Mouse (Mus musculus): Measurements from ENCODE around the gene Tmem163. TPM values are rescaled to one million over a fixed set of nuclear protein-coding genes. Genes with fewer than 3 reads are reported as not detected.

The Tmem163 gene
- polyA plus RNA-seq, 1 experiment: 10.6 TPM

DNA sequence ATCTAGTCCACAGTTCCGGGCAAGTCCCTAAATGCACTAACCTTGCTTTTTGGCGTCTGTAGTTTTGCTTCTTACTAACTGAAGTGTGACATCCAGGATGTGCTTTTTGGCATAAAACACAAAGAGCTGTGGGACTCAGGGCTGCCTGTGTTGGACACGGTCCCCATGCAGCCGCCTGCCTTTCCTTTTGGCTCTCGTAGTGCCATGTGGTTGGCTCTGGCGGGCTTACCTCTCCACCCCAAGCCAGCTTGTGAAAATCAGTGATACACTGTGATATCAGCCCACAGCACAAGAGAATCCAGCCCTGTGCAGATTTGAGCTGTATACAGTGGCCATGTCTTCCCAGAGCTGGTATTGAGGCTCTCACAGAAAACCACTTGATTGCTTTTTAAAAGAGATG is 60.3 kb downstream of the Tmem163 start:
- no peak overlapping the region for H3K4me3 ChIP-seq (ENCODE audit: extremely low read depth, insufficient read depth, insufficient read length)
- H3K4me1 ChIP-seq (ENCODE audit: control insufficient read depth, insufficient read depth, insufficient read length): no peaks in the 10 kb centered on the region
- H3K27me3 ChIP-seq (ENCODE audit: control insufficient read depth, insufficient read depth, low read length): no peaks in the 10 kb centered on the region
- no peak for DNase-seq (ENCODE audit: low read depth in 1 of 2, low spot score in 2 of 2)
- H3K36me3 ChIP-seq (ENCODE audit: control insufficient read depth, insufficient read depth, low read length): no peaks in the 10 kb centered on the region
- TF ChIP-seq CTCF (IDR thresholded peaks at IDR 0.05; ENCODE audit: extremely low read depth, insufficient read depth, insufficient read length, insufficient replicate concordance) (no peak), POLR2A (IDR thresholded peaks at IDR 0.05; ENCODE audit: low read depth, low read length) (no peak)
- WGBS: 79% methylated on average over 6 of the region's 6 CpGs
- H3K27ac ChIP-seq (ENCODE audit: insufficient read depth, low read length): no peak overlapping the region

DNA sequence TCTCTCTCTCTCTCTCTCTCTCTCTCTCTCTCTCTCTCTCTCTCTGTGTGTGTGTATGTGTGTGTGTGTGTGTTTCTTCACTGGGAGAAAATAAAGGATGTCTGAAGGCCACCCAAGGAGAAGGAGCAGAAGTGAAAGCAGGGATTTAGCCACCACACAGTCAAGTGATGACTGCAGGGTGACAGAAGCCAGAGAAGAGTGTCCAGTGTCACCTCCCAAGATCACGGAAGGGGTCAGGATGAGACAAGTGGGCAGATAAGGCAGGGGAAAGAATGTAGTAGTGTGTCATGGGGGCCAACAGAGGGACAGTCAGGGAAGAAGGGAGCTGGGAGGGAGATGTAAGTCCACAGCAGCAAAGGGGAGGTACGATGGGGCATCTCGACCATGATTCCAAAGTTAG is 69.0 kb downstream of the Tmem163 start:
- no peak for TF ChIP-seq CTCF (IDR thresholded peaks at IDR 0.05; ENCODE audit: extremely low read depth, insufficient read depth, insufficient read length, insufficient replicate concordance)
- TF ChIP-seq POLR2A (IDR thresholded peaks at IDR 0.05; ENCODE audit: low read depth, low read length): no peak
- Histone ChIP-seq H3K36me3 (ENCODE audit: control insufficient read depth, insufficient read depth, low read length) (peaks cover 3% of the 10 kb centered on the region), H3K27ac (ENCODE audit: insufficient read depth, low read length) (no peak overlapping the region), H3K4me3 (ENCODE audit: extremely low read depth, insufficient read depth, insufficient read length) (no peak overlapping the region), H3K27me3 (ENCODE audit: control insufficient read depth, insufficient read depth, low read length) (no peaks in the 10 kb centered on the region), H3K4me1 (ENCODE audit: control insufficient read depth, insufficient read depth, insufficient read length) (no peaks in the 10 kb centered on the region)
- DNase-seq (ENCODE audit: low read depth in 1 of 2, low spot score in 2 of 2): no peak
- WGBS: 93% methylated on average over 3 of the region's 3 CpGs

DNA sequence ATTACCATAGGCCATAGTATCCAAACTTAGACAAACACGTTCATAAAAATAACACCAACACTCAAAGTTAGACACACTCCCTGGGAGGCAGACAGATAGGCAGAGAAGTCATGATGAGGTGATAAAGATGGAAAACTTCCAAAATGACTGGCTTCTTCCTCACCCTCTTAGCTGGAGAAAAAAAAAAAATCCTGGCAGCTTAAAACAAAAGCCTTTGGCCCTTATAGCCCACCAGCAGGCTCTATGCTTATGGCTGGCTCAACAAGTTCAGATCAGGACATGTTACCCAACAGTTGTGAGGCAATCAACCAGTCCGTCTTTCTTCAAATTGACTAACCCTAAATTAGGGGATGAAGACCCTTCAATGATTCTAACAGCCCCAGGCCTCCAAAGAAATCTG is 69.5 kb downstream of the Tmem163 start:
- 88% methylated on average over 2 of the region's 2 CpGs for WGBS

DNA sequence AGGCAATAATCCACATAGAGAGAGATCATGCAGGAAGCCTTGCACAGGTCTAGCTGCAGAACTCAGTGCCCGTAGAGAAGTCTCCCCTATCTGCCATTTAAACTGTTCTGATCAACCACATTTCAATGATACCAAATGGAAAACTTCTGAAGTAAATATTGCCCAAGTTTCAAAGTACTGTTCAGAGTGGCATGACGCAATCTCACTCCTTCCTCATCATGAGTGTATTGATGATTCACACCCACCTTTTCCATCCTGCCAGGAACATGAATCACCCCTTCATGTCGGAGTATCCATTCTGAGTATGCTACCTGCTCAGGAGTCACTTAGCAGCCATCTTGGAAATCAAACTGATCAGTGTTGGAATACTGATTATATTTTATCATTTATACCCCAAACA is 71.0 kb downstream of the Tmem163 start:
- Histone ChIP-seq H3K4me3 (ENCODE audit: extremely low read depth, insufficient read depth, insufficient read length) (no peak overlapping the region), H3K27ac (ENCODE audit: insufficient read depth, low read length) (no peak overlapping the region), H3K36me3 (ENCODE audit: control insufficient read depth, insufficient read depth, low read length) (peaks cover 4% of the 10 kb centered on the region), H3K27me3 (ENCODE audit: control insufficient read depth, insufficient read depth, low read length) (no peaks in the 10 kb centered on the region), H3K4me1 (ENCODE audit: control insufficient read depth, insufficient read depth, insufficient read length) (no peaks in the 10 kb centered on the region)
- WGBS: 79% methylated on average over 3 of the region's 3 CpGs
- no peak for DNase-seq (ENCODE audit: low read depth in 1 of 2, low spot score in 2 of 2)
- TF ChIP-seq POLR2A (IDR thresholded peaks at IDR 0.05; ENCODE audit: low read depth, low read length) (no peak), CTCF (IDR thresholded peaks at IDR 0.05; ENCODE audit: extremely low read depth, insufficient read depth, insufficient read length, insufficient replicate concordance) (no peak)

More for the DNA sequence above, 69.5 kb downstream of the Tmem163 start:
- DNase-seq (ENCODE audit: low read depth in 1 of 2, low spot score in 2 of 2): no peak
- Histone ChIP-seq H3K27ac (ENCODE audit: insufficient read depth, low read length) (no peak overlapping the region), H3K27me3 (ENCODE audit: control insufficient read depth, insufficient read depth, low read length) (no peaks in the 10 kb centered on the region), H3K4me1 (ENCODE audit: control insufficient read depth, insufficient read depth, insufficient read length) (no peaks in the 10 kb centered on the region), H3K4me3 (ENCODE audit: extremely low read depth, insufficient read depth, insufficient read length) (no peak overlapping the region), H3K36me3 (ENCODE audit: control insufficient read depth, insufficient read depth, low read length) (peaks cover 3% of the 10 kb centered on the region)
- TF ChIP-seq CTCF (IDR thresholded peaks at IDR 0.05; ENCODE audit: extremely low read depth, insufficient read depth, insufficient read length, insufficient replicate concordance) (no peak), POLR2A (IDR thresholded peaks at IDR 0.05; ENCODE audit: low read depth, low read length) (no peak)

DNA sequence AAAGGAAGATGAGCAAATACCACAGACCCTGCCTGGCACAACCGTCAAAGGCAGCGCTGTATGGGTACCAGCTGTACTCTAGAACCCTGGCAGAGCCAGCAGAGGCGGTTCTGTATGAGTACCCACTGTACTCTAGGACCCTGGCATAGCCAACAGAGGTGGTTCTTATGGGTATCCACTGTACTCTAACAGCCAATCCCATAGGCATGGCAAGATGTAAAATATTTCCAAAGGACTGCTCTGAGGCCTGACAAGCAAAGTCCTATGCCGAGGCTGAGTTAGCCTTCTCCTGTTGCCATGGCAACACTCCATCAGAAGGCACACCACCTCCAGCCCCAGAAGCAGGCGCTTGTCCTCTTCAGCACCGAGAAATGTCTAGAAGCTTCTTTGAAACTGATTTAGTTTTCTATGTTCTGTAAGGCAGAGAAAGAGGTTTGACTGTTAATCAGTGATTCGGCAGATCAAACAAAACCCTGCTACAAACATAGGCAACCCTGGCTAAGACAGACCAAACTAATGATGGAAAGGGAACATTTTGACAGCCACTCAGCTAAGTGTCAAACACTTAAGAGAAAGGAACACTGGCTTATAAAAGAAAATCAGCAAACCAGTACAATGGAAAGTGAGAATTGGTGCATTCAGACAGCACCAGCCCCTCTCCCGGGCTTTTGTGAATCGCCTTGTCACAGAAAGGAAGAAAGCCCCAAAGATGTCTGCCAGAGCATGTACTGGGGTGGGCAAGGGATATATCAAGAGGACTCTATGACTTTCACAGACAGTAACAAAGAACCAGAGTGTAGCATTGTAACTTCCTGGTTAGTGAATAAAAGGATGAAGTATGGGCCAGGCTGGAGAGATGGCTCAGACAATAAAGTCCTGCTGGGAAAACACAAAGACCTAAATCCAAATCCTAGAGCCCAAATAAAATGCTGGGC is 75.4 kb downstream of the Tmem163 start:
- no peaks in the 10 kb centered on the region for H3K27me3 ChIP-seq (ENCODE audit: control insufficient read depth, insufficient read depth, low read length)
- H3K4me3 ChIP-seq (ENCODE audit: extremely low read depth, insufficient read depth, insufficient read length): no peak overlapping the region
- H3K4me1 ChIP-seq (ENCODE audit: control insufficient read depth, insufficient read depth, insufficient read length): no peaks in the 10 kb centered on the region
- 90% methylated on average over 9 of the region's 9 CpGs for WGBS
- no peak overlapping the region for H3K27ac ChIP-seq (ENCODE audit: insufficient read depth, low read length)
- peaks cover 4% of the 10 kb centered on the region; the same call in 1 of the 2 replicates for H3K36me3 ChIP-seq (ENCODE audit: control insufficient read depth, insufficient read depth, low read length)
- TF ChIP-seq POLR2A (IDR thresholded peaks at IDR 0.05; ENCODE audit: low read depth, low read length) (no peak), CTCF (IDR thresholded peaks at IDR 0.05; ENCODE audit: extremely low read depth, insufficient read depth, insufficient read length, insufficient replicate concordance) (no peak)
- DNase-seq (ENCODE audit: low read depth in 1 of 2, low spot score in 2 of 2): no peak

DNA sequence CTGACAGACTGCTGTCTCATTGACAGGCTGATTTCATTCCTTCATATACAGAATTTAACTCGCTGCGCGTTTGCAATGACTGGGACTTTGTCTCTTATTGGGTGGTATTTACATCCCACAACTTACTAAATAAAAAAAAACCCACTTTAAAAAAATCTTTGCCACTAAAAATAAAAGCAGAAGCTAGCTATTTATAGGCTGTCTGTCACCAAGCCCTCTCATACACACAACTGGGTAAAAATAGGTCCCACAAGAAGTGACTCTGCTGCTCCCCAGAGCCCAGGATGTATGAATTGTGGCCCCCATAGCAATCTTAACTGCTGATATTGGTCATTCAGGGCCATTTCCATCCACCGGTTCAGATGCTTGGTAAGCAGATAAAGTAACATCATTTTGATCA is 83.2 kb downstream of the Tmem163 start:
- no peak for TF ChIP-seq POLR2A (IDR thresholded peaks at IDR 0.05; ENCODE audit: low read depth, low read length)
- no peak for TF ChIP-seq CTCF (IDR thresholded peaks at IDR 0.05; ENCODE audit: extremely low read depth, insufficient read depth, insufficient read length, insufficient replicate concordance)
- WGBS: 29% methylated on average over 4 of the region's 4 CpGs
- Histone ChIP-seq H3K4me1 (ENCODE audit: control insufficient read depth, insufficient read depth, insufficient read length) (peaks cover 21% of the 10 kb centered on the region), H3K27ac (ENCODE audit: insufficient read depth, low read length) (no peak overlapping the region), H3K27me3 (ENCODE audit: control insufficient read depth, insufficient read depth, low read length) (no peaks in the 10 kb centered on the region), H3K36me3 (ENCODE audit: control insufficient read depth, insufficient read depth, low read length) (no peaks in the 10 kb centered on the region), H3K4me3 (ENCODE audit: extremely low read depth, insufficient read depth, insufficient read length) (no peak overlapping the region)
- no peak for DNase-seq (ENCODE audit: low read depth in 1 of 2, low spot score in 2 of 2)

DNA sequence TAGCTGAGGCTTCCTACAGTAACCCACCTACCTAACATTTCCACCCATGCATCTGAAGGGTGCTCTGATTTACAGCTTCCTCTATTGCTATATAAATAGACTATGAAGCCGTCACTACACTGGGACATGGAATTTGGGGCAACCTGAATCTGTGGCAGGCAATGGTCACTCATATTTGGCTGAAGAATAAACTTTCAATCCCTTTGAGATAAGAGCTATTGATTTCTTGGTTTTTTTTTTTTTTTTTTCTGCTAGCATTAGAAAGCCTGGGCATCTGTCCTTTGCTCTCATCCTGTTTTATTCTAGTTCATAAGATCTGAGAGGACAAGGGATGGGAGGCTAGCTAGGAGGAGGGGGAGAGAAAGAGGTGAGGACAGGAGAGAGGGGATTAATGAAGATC is 83.6 kb downstream of the Tmem163 start:
- Histone ChIP-seq H3K4me1 (ENCODE audit: control insufficient read depth, insufficient read depth, insufficient read length) (peaks cover 21% of the 10 kb centered on the region), H3K36me3 (ENCODE audit: control insufficient read depth, insufficient read depth, low read length) (no peaks in the 10 kb centered on the region), H3K27ac (ENCODE audit: insufficient read depth, low read length) (no peak overlapping the region), H3K4me3 (ENCODE audit: extremely low read depth, insufficient read depth, insufficient read length) (no peak overlapping the region), H3K27me3 (ENCODE audit: control insufficient read depth, insufficient read depth, low read length) (no peaks in the 10 kb centered on the region)
- TF ChIP-seq POLR2A (IDR thresholded peaks at IDR 0.05; ENCODE audit: low read depth, low read length) (no peak), CTCF (IDR thresholded peaks at IDR 0.05; ENCODE audit: extremely low read depth, insufficient read depth, insufficient read length, insufficient replicate concordance) (no peak)
- 18% methylated on average over 1 of the region's 1 CpGs for WGBS
- DNase-seq (ENCODE audit: low read depth in 1 of 2, low spot score in 2 of 2): no peak
